Mouse (Mus musculus) urinary bladder, postnatal 10 days (tissue): Measurements from ENCODE around the gene Cidec.

Source experiments
- DNase-seq: peaks from one replicate; pipeline ENCODE4 v3.0.0; 2022; ENCODE audit warnings: low spot score

Cidec gene

GRCm38 (mm10) chr6:113435664-113436205, at the start of gene Cidec:
TSS of gene Cidec (minus strand) at chr6:113435760.
- DNase-seq = no peak

DNA sequence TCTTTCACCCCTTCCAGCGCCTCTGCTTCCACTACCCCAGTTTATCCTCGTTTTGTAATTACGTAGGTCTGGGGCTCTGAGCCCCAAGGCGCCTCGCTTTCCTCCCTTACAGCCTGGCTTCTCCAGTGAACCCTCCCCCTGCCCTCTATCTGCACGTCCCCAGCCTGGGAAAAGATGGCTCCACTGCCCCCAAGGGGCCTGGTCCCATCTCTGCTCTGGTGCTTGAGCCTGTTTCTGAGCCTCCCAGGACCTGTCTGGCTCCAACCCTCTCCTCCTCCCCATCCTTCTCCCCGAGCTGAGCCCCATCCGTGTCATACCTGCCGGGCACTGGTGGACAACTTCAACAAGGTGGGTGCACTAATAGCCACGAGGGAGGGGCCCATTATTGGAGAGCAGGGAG, 48.2 kb upstream of the Cidec start:
- no peak for DNase-seq

DNA sequence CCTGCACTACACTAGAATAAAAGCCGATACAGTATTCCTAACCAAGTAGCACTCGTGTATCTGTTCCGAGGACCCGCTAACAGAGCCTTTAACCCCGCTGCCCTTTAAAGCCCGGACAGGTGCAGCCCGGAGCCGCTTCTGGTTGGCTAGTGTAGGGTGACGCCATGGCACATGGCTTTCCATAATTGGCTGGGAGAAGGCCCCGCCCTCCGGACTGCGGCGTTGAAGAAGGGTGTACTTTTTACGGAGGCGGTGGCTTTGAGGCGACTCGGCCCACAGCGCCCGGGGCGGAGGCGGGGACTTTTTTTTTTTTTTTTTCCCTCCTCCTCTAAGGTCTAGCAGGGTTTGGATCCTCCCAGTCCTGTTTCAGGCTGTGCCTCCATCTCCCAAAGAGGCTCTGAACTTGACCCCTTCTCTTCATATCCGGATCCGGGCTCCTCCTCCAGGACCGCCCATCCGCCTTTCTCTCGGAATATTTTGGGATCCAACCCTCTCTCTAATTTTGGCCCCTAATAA, 47.6 kb upstream of the Cidec start, which contains the start of gene Creld1:
Gene Creld1, plus strand, starts transcription at position 198 of the 516 bp plus-strand sequence.
- peak; percentile 77 for DNase-seq

GRCm38 (mm10) chr6:113482477-113483099, 47.0 kb upstream of the Cidec start:
- DNase-seq = no peak

DNA sequence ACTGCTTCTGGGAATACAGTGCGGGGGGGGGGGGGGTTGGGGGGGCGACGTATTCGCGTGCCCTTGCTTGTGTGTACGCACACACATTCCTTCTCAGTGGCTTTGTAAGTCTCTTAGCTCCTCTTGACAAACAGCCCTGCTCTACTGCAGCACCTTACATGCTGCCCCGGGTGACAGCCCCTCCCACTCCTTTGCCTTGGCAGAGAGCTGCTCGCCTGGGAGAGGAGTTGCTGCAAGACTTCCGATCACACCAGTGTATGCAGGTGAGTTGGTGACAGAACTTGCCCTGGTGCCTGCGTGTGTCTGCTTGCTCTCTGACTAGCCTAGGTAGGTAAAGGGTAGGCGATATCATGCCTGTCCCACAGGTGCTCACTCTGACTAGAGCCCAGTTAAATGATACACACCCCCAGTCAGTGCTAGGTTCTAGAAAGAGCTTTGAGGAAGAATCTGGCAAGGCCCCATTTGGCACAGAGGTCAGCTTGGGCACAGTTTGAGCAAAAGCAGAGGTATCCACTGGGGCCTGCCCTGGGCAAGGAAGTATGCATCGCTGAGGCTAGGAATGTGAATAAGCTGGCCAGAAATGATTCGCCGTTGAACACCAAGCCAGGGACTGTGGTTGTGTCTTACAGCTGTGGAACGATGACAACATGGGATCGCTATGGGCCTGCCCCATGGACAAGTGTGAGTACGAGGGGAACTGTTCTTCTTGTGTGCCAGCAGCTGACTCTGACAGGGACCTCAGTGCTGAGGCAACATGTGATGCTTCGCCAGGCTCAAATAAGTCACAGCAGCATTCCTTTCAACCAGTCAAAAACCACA, 45.2 kb upstream of the Cidec start:
- DNase-seq = no peak

- DNase-seq = no peak
These were observed 43.3 kb upstream of the Cidec start for GRCm38 (mm10) chr6:113478906-113479305.

- no peak for DNase-seq
These were observed 41.8 kb upstream of the Cidec start for GRCm38 (mm10) chr6:113477353-113477752.

- DNase-seq = no peak
These were observed 38.2 kb upstream of the Cidec start for GRCm38 (mm10) chr6:113473715-113474114.

DNA sequence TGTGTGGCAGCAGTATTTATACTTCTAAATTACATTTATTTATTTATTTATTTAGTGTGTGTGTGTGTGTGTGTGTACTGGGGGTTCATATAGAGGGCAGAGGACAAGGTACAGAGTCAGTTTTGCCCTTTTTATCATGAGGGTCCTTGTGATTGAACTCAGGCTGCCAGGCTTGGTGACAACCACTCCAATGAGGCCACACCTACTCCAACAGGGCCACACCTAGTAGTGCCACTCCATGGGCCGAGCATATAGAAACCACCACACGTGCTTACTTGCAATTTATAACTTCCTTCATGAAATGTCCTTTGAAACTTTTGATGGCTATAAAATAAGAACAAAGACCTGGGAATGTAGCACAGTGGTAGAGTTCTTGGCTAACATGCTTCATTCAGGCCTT, 37.7 kb upstream of the Cidec start:
- DNase-seq = no peak

- no peak for DNase-seq
These were observed 36.5 kb upstream of the Cidec start for GRCm38 (mm10) chr6:113472061-113472460.

GRCm38 (mm10) chr6:113471297-113471936, 35.9 kb upstream of the Cidec start, which contains the start of gene Il17rc:
TSS of gene Il17rc (plus strand) at chr6:113471427.
- no peak for DNase-seq

- DNase-seq = no peak
These were observed 33.9 kb upstream of the Cidec start for GRCm38 (mm10) chr6:113469432-113469831.

GRCm38 (mm10) chr6:113469021-113469420, 33.5 kb upstream of the Cidec start:
- DNase-seq = no peak

DNA sequence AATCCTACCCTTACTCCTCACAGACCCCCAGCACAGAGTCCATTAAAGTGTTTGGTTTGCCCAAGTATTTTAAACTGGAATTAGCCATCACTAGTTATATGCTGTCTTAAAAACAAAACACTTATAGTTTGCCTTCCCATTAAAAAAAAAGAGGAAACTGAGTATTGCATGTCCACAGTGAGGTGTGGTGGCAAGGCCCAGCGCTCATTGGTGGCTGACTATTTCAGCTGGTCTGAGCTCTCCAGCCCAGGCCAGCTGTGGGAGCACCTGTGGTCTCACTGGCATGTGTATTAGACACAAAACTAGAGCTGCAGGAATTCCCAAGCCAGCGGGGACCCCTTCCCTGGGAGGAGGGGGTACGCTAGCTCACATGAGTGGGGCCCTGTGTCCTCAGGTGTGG, 33.0 kb upstream of the Cidec start:
- no peak for DNase-seq

DNA sequence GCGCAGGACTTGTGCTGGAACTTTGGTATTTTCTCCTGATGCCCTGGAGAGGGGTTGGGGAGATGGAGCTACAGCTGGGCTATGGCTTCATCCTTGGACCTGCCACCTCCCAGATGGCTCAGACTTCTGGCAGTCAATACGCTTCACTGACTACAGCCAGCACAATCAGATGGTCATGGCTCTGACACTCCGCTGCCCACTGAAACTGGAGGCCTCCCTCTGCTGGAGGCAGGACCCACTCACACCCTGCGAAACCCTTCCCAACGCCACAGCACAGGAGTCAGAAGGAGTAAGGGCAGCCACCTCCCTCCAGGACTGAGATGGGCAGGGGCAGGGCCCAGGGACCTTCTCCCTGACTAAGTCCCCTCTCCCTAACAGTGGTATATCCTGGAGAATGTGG, 30.0 kb upstream of the Cidec start:
- no peak for DNase-seq

DNA sequence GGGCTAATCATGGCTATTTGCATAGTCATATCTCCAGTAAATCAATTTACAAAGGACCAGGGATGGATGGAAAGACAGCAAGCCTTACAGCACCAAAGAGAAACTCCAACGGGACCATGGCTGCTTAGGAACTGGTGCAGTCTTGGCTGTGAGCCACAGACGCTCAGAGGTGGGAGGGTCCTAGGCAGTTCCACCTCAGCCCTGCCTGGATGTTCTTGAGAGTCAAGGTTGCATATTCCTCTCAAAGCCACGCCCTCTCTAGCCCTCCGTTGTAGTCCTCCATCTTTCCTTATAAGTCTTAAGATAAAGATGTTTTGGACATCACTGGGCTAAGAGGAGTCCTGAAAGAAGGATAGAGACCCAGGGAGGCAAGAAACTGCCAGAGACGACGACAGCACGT, 28.5 kb upstream of the Cidec start:
- no peak for DNase-seq

DNA sequence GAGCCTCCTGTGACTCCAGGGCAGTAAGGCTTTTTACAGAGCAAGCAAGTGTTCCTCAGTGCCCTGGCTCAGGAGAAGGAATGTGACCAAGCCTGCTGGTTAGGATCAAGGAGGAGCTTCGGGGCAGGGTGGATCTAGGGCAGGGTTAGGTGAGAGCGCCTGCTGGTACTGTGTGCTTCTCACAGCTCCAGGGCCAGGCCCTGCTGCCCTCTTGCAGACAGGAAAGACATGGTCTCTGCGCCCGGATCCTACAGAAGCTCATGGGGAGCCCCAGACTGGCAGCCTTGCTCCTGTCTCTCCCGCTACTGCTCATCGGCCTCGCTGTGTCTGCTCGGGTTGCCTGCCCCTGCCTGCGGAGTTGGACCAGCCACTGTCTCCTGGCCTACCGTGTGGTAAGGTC, 23.1 kb upstream of the Cidec start:
- DNase-seq = no peak

DNA sequence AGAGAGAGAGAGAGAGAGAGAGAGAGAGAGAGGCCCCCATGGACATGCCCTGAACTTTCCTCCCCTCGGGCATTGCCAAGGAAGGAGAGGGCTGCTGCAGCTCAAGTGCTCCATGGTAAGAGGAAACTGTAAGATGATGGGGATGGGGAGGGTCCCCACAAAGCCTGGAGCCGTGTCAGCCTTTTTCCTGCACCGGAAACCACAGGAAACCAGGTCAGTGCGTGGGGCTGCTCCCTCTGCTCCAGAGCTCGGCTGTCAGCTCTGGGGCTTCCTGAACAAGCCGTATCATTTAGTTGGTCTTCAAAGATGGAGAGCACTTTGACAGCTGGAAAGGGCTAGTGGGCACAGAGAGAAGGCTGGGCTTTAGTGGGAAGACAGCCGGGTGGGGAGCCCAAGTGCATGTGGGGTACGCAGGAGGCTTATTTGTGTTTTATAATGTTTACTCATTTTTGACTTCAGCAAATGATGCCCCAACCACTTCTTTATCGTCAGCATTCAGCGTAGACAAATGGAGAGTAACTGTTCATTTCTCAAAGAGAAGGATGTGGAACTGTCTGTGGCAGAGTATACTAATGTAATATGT, 22.5 kb upstream of the Cidec start, which contains the start of gene Il17re:
Gene Il17re, plus strand, starts transcription at position 533 of the 583 bp plus-strand sequence.
- no peak for DNase-seq

DNA sequence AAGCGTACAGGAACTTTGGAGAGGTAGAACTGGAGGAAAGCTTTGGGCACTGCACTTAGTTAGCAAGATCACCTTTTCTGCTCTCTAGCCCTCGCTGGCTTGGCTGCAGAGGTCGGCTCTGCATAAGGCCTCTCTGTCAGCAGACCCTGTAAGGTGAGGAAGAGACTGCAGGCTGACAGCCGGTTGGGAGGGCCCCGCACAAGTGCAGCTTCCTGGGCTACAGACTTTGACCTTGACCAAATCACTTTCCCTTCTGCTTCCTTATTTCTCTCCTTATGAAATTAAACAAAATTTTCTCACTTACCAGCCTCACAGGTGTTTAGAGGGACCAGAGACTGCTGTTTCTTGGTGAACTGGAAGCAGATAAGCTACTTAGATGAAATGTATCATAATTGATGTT, 19.4 kb upstream of the Cidec start:
- no peak for DNase-seq

DNA sequence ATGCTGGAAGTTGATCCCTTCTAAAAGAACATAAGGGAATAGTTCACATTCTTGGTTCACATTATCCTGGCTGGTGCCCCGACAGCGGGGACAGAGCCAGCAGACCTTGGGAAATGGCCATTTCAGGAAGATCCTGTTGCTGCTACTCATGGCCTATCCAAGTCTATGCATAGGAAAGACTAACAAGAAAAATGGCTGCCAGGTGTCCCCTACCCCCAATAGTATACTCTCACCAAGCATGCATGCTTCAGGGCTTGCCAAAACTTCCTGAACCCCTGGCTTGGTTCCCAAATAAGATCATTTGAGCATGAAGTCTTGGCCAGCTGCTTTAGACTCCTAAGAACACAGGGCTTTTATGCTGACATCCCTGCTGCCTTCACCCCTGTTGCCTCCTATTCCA, 16.3 kb upstream of the Cidec start:
- DNase-seq = no peak

- no peak for DNase-seq
These were observed 12.1 kb upstream of the Cidec start for GRCm38 (mm10) chr6:113447639-113448038.
